Mouse (Mus musculus): ENCODE data around the gene Ddx54.

The Ddx54 gene

GRCm38 (mm10) chr5:120645851-120646250, 33.3 kb downstream of the Ddx54 start:
- DNase-seq (ENCODE audit: low spot score) = no peak

- DNase-seq (ENCODE audit: low spot score) = no peak
Measured at GRCm38 (mm10) chr5:120647361-120647760, 34.8 kb downstream of the Ddx54 start.

- no peak for DNase-seq (ENCODE audit: low spot score)
Measured at GRCm38 (mm10) chr5:120647814-120648491, 35.4 kb downstream of the Ddx54 start.

- DNase-seq (ENCODE audit: low spot score) = peak; percentile 50
Measured at GRCm38 (mm10) chr5:120648569-120649373, 36.2 kb downstream of the Ddx54 start, which contains the start of gene Rasal1. Rasal1 (plus strand) TSS chr5:120648812.

GRCm38 (mm10) chr5:120649374-120649933, 36.9 kb downstream of the Ddx54 start:
- DNase-seq (ENCODE audit: low spot score) = peak; percentile 20

GRCm38 (mm10) chr5:120649938-120650337, 37.4 kb downstream of the Ddx54 start:
- DNase-seq (ENCODE audit: low spot score) = no peak

- no peak for DNase-seq (ENCODE audit: low spot score)
Measured at GRCm38 (mm10) chr5:120651230-120651629, 38.7 kb downstream of the Ddx54 start.

- DNase-seq (ENCODE audit: low spot score) = no peak
Measured at GRCm38 (mm10) chr5:120652915-120653701, 40.6 kb downstream of the Ddx54 start.

- DNase-seq (ENCODE audit: low spot score) = no peak
Measured at GRCm38 (mm10) chr5:120653873-120654272, 41.3 kb downstream of the Ddx54 start.

GRCm38 (mm10) chr5:120656281-120656751, 43.8 kb downstream of the Ddx54 start:
- DNase-seq (ENCODE audit: low spot score) = no peak

GRCm38 (mm10) chr5:120660816-120661215, 48.3 kb downstream of the Ddx54 start:
- DNase-seq (ENCODE audit: low spot score) = no peak

- no peak for DNase-seq (ENCODE audit: low spot score)
Measured at GRCm38 (mm10) chr5:120664888-120665287, 52.3 kb downstream of the Ddx54 start.

GRCm38 (mm10) chr5:120668761-120669160, 56.2 kb downstream of the Ddx54 start:
- no peak for DNase-seq (ENCODE audit: low spot score)

- no peak for DNase-seq (ENCODE audit: low spot score)
Measured at GRCm38 (mm10) chr5:120670132-120670531, 57.6 kb downstream of the Ddx54 start.

- no peak for DNase-seq (ENCODE audit: low spot score)
Measured at GRCm38 (mm10) chr5:120671865-120672264, 59.3 kb downstream of the Ddx54 start.

GRCm38 (mm10) chr5:120673626-120674025, 61.1 kb downstream of the Ddx54 start:
- peak; percentile 78 for DNase-seq (ENCODE audit: low spot score)

- peak; percentile 51 for DNase-seq (ENCODE audit: low spot score)
Measured at GRCm38 (mm10) chr5:120674229-120675145, 61.9 kb downstream of the Ddx54 start.

GRCm38 (mm10) chr5:120677516-120677915, 65.0 kb downstream of the Ddx54 start:
- no peak for DNase-seq (ENCODE audit: low spot score)

All from embryo, embryonic 10.5 days (tissue).